Mouse (Mus musculus) embryonic fibroblast, embryonic 13.5 days (primary cell): ENCODE measurements around the gene Arpc1a.

Source experiments
- CTCF ChIP-seq: IDR thresholded peaks from 2 replicates; pipeline ENCODE4 v1.5.1; 2011; ENCODE audit warnings: mild to moderate bottlenecking, control low read depth, low read length, moderate library complexity, borderline replicate concordance; ENCODE audit not compliant: insufficient read depth
- POLR2A ChIP-seq: IDR thresholded peaks from 2 replicates; pipeline ENCODE4 v1.6.1; 2011; ENCODE audit warnings: low read depth, mild to moderate bottlenecking, control low read depth, low read length, moderate library complexity

DNA sequence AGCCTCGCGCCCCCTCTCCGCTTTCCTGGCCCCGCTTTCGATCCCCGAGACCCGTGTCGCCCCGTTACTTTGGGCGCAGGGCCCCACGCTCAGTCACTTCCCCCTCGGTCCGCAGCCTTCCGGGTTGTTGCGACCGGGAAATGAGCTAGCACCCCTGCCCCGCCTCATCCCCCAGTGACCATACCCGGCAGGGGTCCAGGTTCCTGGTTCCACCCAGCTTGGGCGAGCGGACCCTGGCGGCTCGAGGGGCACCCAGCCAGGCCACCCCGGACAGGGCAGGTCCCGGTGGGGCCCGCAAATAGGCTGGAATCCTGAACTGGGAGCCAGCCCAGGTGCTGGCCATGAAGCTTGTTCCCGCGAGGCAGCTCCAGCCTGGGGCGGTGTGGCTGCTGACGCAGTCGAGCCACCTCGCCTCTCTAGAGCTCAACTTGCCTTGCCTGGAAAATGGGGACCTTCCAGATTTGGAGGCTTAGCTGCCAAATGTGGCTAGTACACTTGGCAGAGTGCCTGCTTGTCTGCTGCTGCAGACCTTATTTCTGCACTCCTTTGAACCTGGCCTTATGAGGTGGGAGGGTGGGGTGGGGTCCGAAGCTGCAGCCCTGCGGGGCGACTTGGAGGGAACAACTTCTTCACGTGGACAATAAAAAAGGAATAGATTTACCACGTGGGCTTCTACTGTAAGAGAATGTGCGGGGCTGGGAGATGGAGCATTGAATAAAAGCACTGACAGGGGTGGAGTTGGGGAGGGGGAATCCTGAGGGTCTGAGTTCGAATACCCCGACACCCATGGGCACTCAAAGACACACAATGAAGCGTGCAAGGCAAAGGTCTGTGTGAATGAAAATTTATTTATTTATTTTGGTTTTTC lies 31.2 kb downstream of the Arpc1a start:
- no peak for TF ChIP-seq CTCF
- TF ChIP-seq POLR2A: no peak
